Mouse (Mus musculus) c-Kit-negative CD71-positive TER-119-positive erythroid progenitor cells, embryonic 14.5 days (primary cell): Measurements from ENCODE around the gene Zfp871.
"Not testable (repeated sequence)": the region's sequence is repeated elsewhere in the genome, so short reads cannot be mapped to it uniquely, and the experiment has no call there.

ENCODE experiments used
- DNase-seq: peaks from one replicate; pipeline ENCODE4 v3.0.0-alpha.2; 2013; ENCODE audit warnings: low read depth, low spot score

Zfp871 gene

GRCm38 (mm10) chr17:32738406-32738805, 49.7 kb downstream of the Zfp871 start:
- DNase-seq = no peak

GRCm38 (mm10) chr17:32729029-32729428, 59.1 kb downstream of the Zfp871 start:
- no peak for DNase-seq

GRCm38 (mm10) chr17:32726360-32726759, 61.7 kb downstream of the Zfp871 start:
- DNase-seq = not testable (repeated sequence)

GRCm38 (mm10) chr17:32722771-32723170, 65.3 kb downstream of the Zfp871 start:
- no peak for DNase-seq

GRCm38 (mm10) chr17:32722151-32722550, 65.9 kb downstream of the Zfp871 start:
- DNase-seq = not testable (repeated sequence)
